ENCODE assay signal across 7 mouse cellular contexts in genomic region chr15:59174246-59174751, GRCm38 (mm10).
DNase-seq lines count a peak whose midpoint lies in the region; ATAC-seq and TF ChIP-seq lines count a peak whose summit lies in the region.

No protein-coding gene starts in this region.

- TF ChIP-seq CTCF in brain, embryonic 14.5 days (IDR thresholded peaks at IDR 0.05; ENCODE audit: borderline replicate concordance, extremely low read depth, insufficient read depth, insufficient read length): no peak
- TF ChIP-seq CTCF in lung, postnatal 0 days (IDR thresholded peaks at IDR 0.05): no peak

- H3K27me3 ChIP-seq in heart, embryonic 15.5 days: no peaks in the 10 kb centered on the region
- H3K27me3 ChIP-seq in lung, postnatal 0 days (replicated peaks; ENCODE audit: insufficient read depth, low read length): no peaks in the 10 kb centered on the region

- peak; percentile 73 for TF ChIP-seq EP300 in lung, postnatal 0 days (IDR thresholded peaks at IDR 0.05)

- no peaks in the 10 kb centered on the region for H3K9me3 ChIP-seq in ES-E14 (ENCODE audit: control insufficient read depth, insufficient read depth, low read depth, low read length)
- H3K9me3 ChIP-seq in heart, embryonic 15.5 days (replicated peaks): no peaks in the 10 kb centered on the region
- no peaks in the 10 kb centered on the region for H3K9me3 ChIP-seq in lung, postnatal 0 days (ENCODE audit: low read length)

- no peak overlapping the region for H3K27ac ChIP-seq in ES-E14 (ENCODE audit: insufficient read depth, low read depth, low read length, poor library complexity, severe bottlenecking)
- H3K27ac ChIP-seq in heart, embryonic 15.5 days: peak overlapping the region; percentile 93
- H3K27ac ChIP-seq in lung, postnatal 0 days (ENCODE audit: low read length): peak overlapping the region; percentile 59; the same call in 1 of the 2 replicates

- DNase-seq in ES-E14 (ENCODE audit: low read depth, low spot score): no peak
- peak; percentile 77 for DNase-seq in brain, embryonic 14.5 days (ENCODE audit: low read depth)
- peak; percentile 73 for DNase-seq in lung, postnatal 0 days (ENCODE audit: low spot score)
- peak; percentile 67 for DNase-seq in thymus, postnatal 0 days (ENCODE audit: low spot score)
- DNase-seq in right cerebral cortex, postnatal 25 days: no peak
- DNase-seq in ovary, postnatal 10 days (ENCODE audit: low spot score): no peak

- H3K4me3 ChIP-seq in ES-E14 (ENCODE audit: insufficient read depth in 1 of 2, low read depth in 1 of 2, low read length in 2 of 2, poor library complexity in 1 of 2, severe bottlenecking in 1 of 2): no peak overlapping the region
- H3K4me3 ChIP-seq in heart, embryonic 15.5 days: no peak overlapping the region; the same call in 1 of the 2 replicates
- H3K4me3 ChIP-seq in lung, postnatal 0 days (ENCODE audit: low read depth, low read length): no peak overlapping the region

- H3K36me3 ChIP-seq in ES-E14 (ENCODE audit: control insufficient read depth, insufficient read depth, low read length, poor library complexity, severe bottlenecking): no peaks in the 10 kb centered on the region
- H3K36me3 ChIP-seq in heart, embryonic 15.5 days: no peaks in the 10 kb centered on the region
- H3K36me3 ChIP-seq in lung, postnatal 0 days (ENCODE audit: insufficient read depth, low read length): no peaks in the 10 kb centered on the region

- peaks cover 3 to 8% of the 10 kb centered on the region in 2 experiments; a peak in 3 of 4 replicates for H3K4me1 ChIP-seq in ES-E14 (ENCODE audit: control insufficient read depth in 2 of 2, insufficient read depth in 2 of 2, low read length in 2 of 2, poor library complexity in 1 of 2)
- peaks cover 35% of the 10 kb centered on the region for H3K4me1 ChIP-seq in heart, embryonic 15.5 days (replicated peaks)
- peaks cover 6% of the 10 kb centered on the region; the same call in 1 of the 2 replicates for H3K4me1 ChIP-seq in lung, postnatal 0 days (ENCODE audit: insufficient read depth, low read depth, low read length)

- peak; percentile 50 for ATAC-seq in heart, embryonic 15.5 days (replicated peaks; ENCODE audit: insufficient number of reproducible peaks, insufficient read depth, low FRiP score, low read depth)
- peak; percentile 79 for ATAC-seq in lung, postnatal 0 days

- 28% methylated on average over 7 of the region's 7 CpGs for WGBS in heart, embryonic 15.5 days
- WGBS in lung, postnatal 0 days: 32% methylated on average over 7 of the region's 7 CpGs

- H3K4me2 ChIP-seq in heart, embryonic 15.5 days: peak overlapping the region; percentile 43
- no peak overlapping the region for H3K4me2 ChIP-seq in lung, postnatal 0 days (replicated peaks; ENCODE audit: low read depth, low read length)

- no peak for TF ChIP-seq POLR2A in brain, embryonic 14.5 days (IDR thresholded peaks at IDR 0.05; ENCODE audit: borderline replicate concordance, extremely low read depth, insufficient read depth, insufficient read length, poor library complexity, severe bottlenecking)

- in situ Hi-C loops in ES-E14 (cut with MboI; ENCODE audit: low sequenced_read_pairs in 2 of 2, unreplicated experiment in 2 of 2): no loop called here

- H3K9ac ChIP-seq in ES-E14 (ENCODE audit: insufficient read depth, low read depth, low read length, poor library complexity, severe bottlenecking): peak overlapping the region; percentile 32; the same call in 1 of the 2 replicates
- 0 out of 2 replicates have a peak overlapping the region, but pooled peaks have one; percentile 13 for H3K9ac ChIP-seq in heart, embryonic 15.5 days
- no peak overlapping the region for H3K9ac ChIP-seq in lung, postnatal 0 days (replicated peaks; ENCODE audit: low read depth)

TF ChIP-seq in ES-E14, 5 proteins besides CTCF, POLR2A, EP300 and RAD21:
- TF ChIP-seq ZNF384 (IDR thresholded peaks at IDR 0.05; ENCODE audit: low read depth, low read length) (no peak), MAFK (IDR thresholded peaks at IDR 0.05; ENCODE audit: insufficient read depth, low read depth, low read length) (no peak), CHD2 (IDR thresholded peaks at IDR 0.05; ENCODE audit: low read depth, low read length) (no peak), HCFC1 (IDR thresholded peaks at IDR 0.05; ENCODE audit: borderline replicate concordance, insufficient read depth, low read length) (no peak), ZC3H11A (IDR thresholded peaks at IDR 0.05; ENCODE audit: borderline replicate concordance, low read depth, low read length) (no peak)
TF ChIP-seq in ES-E14: peak in this region for 0.

Comparison
In these comparisons a context has a peak if more than half of its experiments do, and no peak if none do; other contexts are left out.
1. DNase-seq: peak in brain, embryonic 14.5 days (single experiment), lung, postnatal 0 days (single experiment) and thymus, postnatal 0 days (single experiment); none in ES-E14 (single experiment), right cerebral cortex, postnatal 25 days (single experiment) and ovary, postnatal 10 days (single experiment).